Comparison of ENCODE assay signal across 16 mouse cellular contexts in the genomic region with DNA sequence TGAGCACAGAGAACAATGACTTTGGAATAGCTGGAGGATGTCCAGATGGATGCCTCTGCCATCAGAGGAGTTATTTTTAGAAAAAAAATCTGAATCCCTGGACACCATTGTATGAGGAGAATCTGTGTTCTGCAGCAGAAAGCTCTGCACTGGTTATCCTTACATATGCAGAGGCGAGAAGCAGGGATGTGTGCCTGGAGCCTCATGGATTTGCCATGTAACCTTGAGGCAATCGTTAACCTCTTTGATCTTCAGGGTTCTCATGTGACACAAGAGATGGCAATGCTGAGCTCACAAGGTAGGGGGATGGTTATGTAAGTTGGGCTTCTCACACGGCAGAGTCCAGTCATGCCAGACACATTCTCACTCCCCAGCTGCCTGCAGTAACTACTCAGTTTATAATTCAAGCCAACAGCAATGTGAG. TPM values are rescaled to one million over a fixed set of nuclear protein-coding genes. Genes with fewer than 3 reads are reported as not detected.
DNase-seq lines count a peak whose midpoint lies in the region; ATAC-seq and TF ChIP-seq lines count a peak whose summit lies in the region.
"Had no signal": no experiment of that assay in that cellular context is flagged by ENCODE, and none has a peak within 500 bp of the region (broad histone marks: within the 10 kb centered on the region; RNA-seq: fewer than 3 reads in every experiment).

No protein-coding gene starts in this region.

- no peak for TF ChIP-seq CTCF in hindbrain, postnatal 0 days (IDR thresholded peaks at IDR 0.05; ENCODE audit: low read depth)

- no peak overlapping the region; the same call in 1 of the 2 replicates for H3K27ac ChIP-seq in hindbrain, postnatal 0 days
- H3K27ac ChIP-seq in hindbrain, embryonic 11.5 days (ENCODE audit: low read depth, low read length): no peak overlapping the region
- H3K27ac ChIP-seq in midbrain, embryonic 15.5 days: no peak overlapping the region
- H3K27ac ChIP-seq: forebrain, embryonic 12.5 days; heart, embryonic 10.5 days; liver, embryonic 13.5 days; neural tube, embryonic 12.5 days had no signal

- H3K4me2 ChIP-seq in hindbrain, postnatal 0 days (ENCODE audit: low read depth, low read length): no peak overlapping the region
- no peak overlapping the region for H3K4me2 ChIP-seq in hindbrain, embryonic 11.5 days (replicated peaks; ENCODE audit: low read depth, low read length)
- no peak overlapping the region for H3K4me2 ChIP-seq in midbrain, embryonic 15.5 days
- H3K4me2 ChIP-seq: forebrain, embryonic 12.5 days; liver, embryonic 13.5 days; neural tube, embryonic 12.5 days had no signal

- H3K4me3 ChIP-seq in hindbrain, postnatal 0 days (ENCODE audit: low read length): no peak overlapping the region
- no peak overlapping the region for H3K4me3 ChIP-seq in hindbrain, embryonic 11.5 days (ENCODE audit: low read depth, low read length)
- no peak overlapping the region for H3K4me3 ChIP-seq in midbrain, embryonic 15.5 days
- H3K4me3 ChIP-seq: forebrain, embryonic 12.5 days; heart, embryonic 10.5 days; liver, embryonic 13.5 days; neural tube, embryonic 12.5 days had no signal

- peak; percentile 32 for DNase-seq in cerebellum, adult 9-10 months
- no peak for DNase-seq in cerebellum, adult 11-12 months
- DNase-seq in hindbrain, postnatal 0 days (ENCODE audit: low spot score): peak; percentile 39
- DNase-seq in hindbrain, embryonic 11.5 days (ENCODE audit: low spot score): no peak
- peak; percentile 27 to 28 for DNase-seq in cerebellum, postnatal 14 days
- no peak for DNase-seq in natural killer cell, adult 2 months (ENCODE audit: low spot score in 2 of 2)
- no peak for DNase-seq in urinary bladder, postnatal 4 days (ENCODE audit: low spot score in 2 of 2)
- DNase-seq: adrenal gland, postnatal 14 days; liver, embryonic 13.5 days; thymus, adult 18-20 months had no signal

- H3K9ac ChIP-seq in hindbrain, postnatal 0 days (replicated peaks; ENCODE audit: low read length): no peak overlapping the region
- H3K9ac ChIP-seq in hindbrain, embryonic 11.5 days (ENCODE audit: low read depth, low read length): no peak overlapping the region
- H3K9ac ChIP-seq in midbrain, embryonic 15.5 days: no peak overlapping the region
- H3K9ac ChIP-seq: forebrain, embryonic 12.5 days; liver, embryonic 13.5 days; neural tube, embryonic 12.5 days had no signal

- peak; percentile 51; the same call in 1 of the 2 replicates for ATAC-seq in hindbrain, postnatal 0 days
- no peak for ATAC-seq in hindbrain, embryonic 11.5 days (ENCODE audit: low FRiP score)
- ATAC-seq in midbrain, embryonic 15.5 days (replicated peaks): peak; percentile 71
- ATAC-seq: inflammation-experienced regulatory T-cells, adult 6 months had no signal

- no peaks in the 10 kb centered on the region for H3K27me3 ChIP-seq in hindbrain, postnatal 0 days (ENCODE audit: insufficient read depth, low read length)
- H3K27me3 ChIP-seq in hindbrain, embryonic 11.5 days (ENCODE audit: control insufficient read depth, insufficient read depth, low read length): no peaks in the 10 kb centered on the region
- H3K27me3 ChIP-seq in midbrain, embryonic 15.5 days (replicated peaks): no peaks in the 10 kb centered on the region
- H3K27me3 ChIP-seq: forebrain, embryonic 12.5 days; liver, embryonic 13.5 days; neural tube, embryonic 12.5 days had no signal

- no peaks in the 10 kb centered on the region for H3K9me3 ChIP-seq in hindbrain, postnatal 0 days (ENCODE audit: low read length)
- H3K9me3 ChIP-seq in hindbrain, embryonic 11.5 days (ENCODE audit: control insufficient read depth, low read length): no peaks in the 10 kb centered on the region
- no peaks in the 10 kb centered on the region for H3K9me3 ChIP-seq in midbrain, embryonic 15.5 days
- H3K9me3 ChIP-seq: forebrain, embryonic 12.5 days; heart, embryonic 10.5 days; liver, embryonic 13.5 days; neural tube, embryonic 12.5 days had no signal

- H3K36me3 ChIP-seq in hindbrain, postnatal 0 days (ENCODE audit: insufficient read depth, low read length): no peaks in the 10 kb centered on the region
- no peaks in the 10 kb centered on the region for H3K36me3 ChIP-seq in hindbrain, embryonic 11.5 days (ENCODE audit: control insufficient read depth, insufficient read depth, low read length)
- H3K36me3 ChIP-seq in midbrain, embryonic 15.5 days (replicated peaks): no peaks in the 10 kb centered on the region
- H3K36me3 ChIP-seq: forebrain, embryonic 12.5 days; heart, embryonic 10.5 days; liver, embryonic 13.5 days; neural tube, embryonic 12.5 days had no signal

- H3K4me1 ChIP-seq in hindbrain, postnatal 0 days (ENCODE audit: insufficient read depth, low read length): no peaks in the 10 kb centered on the region
- H3K4me1 ChIP-seq in hindbrain, embryonic 11.5 days (replicated peaks; ENCODE audit: control insufficient read depth, insufficient read depth, low read length): no peaks in the 10 kb centered on the region
- no peaks in the 10 kb centered on the region for H3K4me1 ChIP-seq in midbrain, embryonic 15.5 days
- H3K4me1 ChIP-seq: forebrain, embryonic 12.5 days; heart, embryonic 10.5 days; liver, embryonic 13.5 days; neural tube, embryonic 12.5 days had no signal

- WGBS in hindbrain, postnatal 0 days: 57% methylated on average over 3 of the region's 3 CpGs
- 64% methylated on average over 3 of the region's 3 CpGs for WGBS in hindbrain, embryonic 11.5 days
- whole genome bisulfite sequencing in midbrain, embryonic 15.5 days: 57% methylated on average over 3 of the region's 3 CpGs

RNA-seq across cellular contexts. Expression of gene Slc7a14, which starts 14.1 kb away (rescaled TPM):
- total RNA-seq in hindbrain, postnatal 0 days (2014; rRNA removed): 20.9 and 23.6 TPM in 2 replicates
- polyA plus RNA-seq in hindbrain, postnatal 0 days (2015; fragmentation: Nextera tagmentation; extraction: Ambion mirVana): 8.8 and 9.2 TPM in 2 replicates
- 0.50 and 1.2 TPM in 2 replicates for polyA plus RNA-seq in hindbrain, embryonic 11.5 days (2014; fragmentation: Nextera tagmentation; extraction: Ambion mirVana)
- polyA plus RNA-seq in midbrain, embryonic 15.5 days (2015; fragmentation: Nextera tagmentation; extraction: Ambion mirVana): 6.6 and 7.7 TPM in 2 replicates
- total RNA-seq: common myeloid progenitor, adult 5-6 weeks had no signal

Comparison
In these comparisons a context has a peak if more than half of its experiments do, and no peak if none do; other contexts are left out.
1. DNase-seq: peak in cerebellum, adult 9-10 months (single experiment), hindbrain, postnatal 0 days (single experiment) and cerebellum, postnatal 14 days (2 of 2); none in cerebellum, adult 11-12 months (single experiment), hindbrain, embryonic 11.5 days (single experiment), natural killer cell, adult 2 months (0 of 2) and urinary bladder, postnatal 4 days (0 of 2).